Mouse (Mus musculus): ENCODE data around the gene Trip12. TPM values are rescaled to one million over a fixed set of nuclear protein-coding genes. Genes with fewer than 3 reads are reported as not detected.
A peak's percentile ranks its signal among the peaks of the same experiment; 100 is the strongest.

Gene Trip12
- polyA plus RNA-seq, 1 experiment from 2014 or later: 21.2 TPM

- no peaks in the 10 kb centered on the region for H3K36me3 ChIP-seq (replicated peaks; ENCODE audit: insufficient read depth, low read length)
- no peak overlapping the region for H3K27ac ChIP-seq (ENCODE audit: low read depth)
- TF ChIP-seq CTCF (IDR thresholded peaks at IDR 0.05; ENCODE audit: low read depth): no peak
- TF ChIP-seq EP300 (IDR thresholded peaks at IDR 0.05; ENCODE audit: low read depth): no peak
- no peak overlapping the region for H3K4me3 ChIP-seq (ENCODE audit: low read depth, low read length)
- no peak overlapping the region for H3K9ac ChIP-seq (replicated peaks)
- H3K4me1 ChIP-seq (ENCODE audit: insufficient read depth): peaks cover 18% of the 10 kb centered on the region
- DNase-seq (no peak), ATAC-seq (no peak)
- 73% methylated on average over 2 of the region's 2 CpGs for WGBS (ENCODE audit: insufficient replicate concordance)
- no peaks in the 10 kb centered on the region for H3K9me3 ChIP-seq (ENCODE audit: low read length)
- no peaks in the 10 kb centered on the region for H3K27me3 ChIP-seq (ENCODE audit: insufficient read depth, low read length)
- no peak overlapping the region for H3K4me2 ChIP-seq (ENCODE audit: low read depth, low read length)
Observed at GRCm38 (mm10) chr1:84854966-84855365, 14.7 kb upstream of the Trip12 start.

- Histone ChIP-seq H3K27me3 (ENCODE audit: insufficient read depth, low read length) (no peaks in the 10 kb centered on the region), H3K4me1 (ENCODE audit: insufficient read depth) (peaks cover 22% of the 10 kb centered on the region), H3K9ac (replicated peaks) (no peak overlapping the region), H3K4me2 (ENCODE audit: low read depth, low read length) (no peak overlapping the region), H3K9me3 (ENCODE audit: low read length) (no peaks in the 10 kb centered on the region), H3K4me3 (ENCODE audit: low read depth, low read length) (no peak overlapping the region), H3K27ac (ENCODE audit: low read depth) (no peak overlapping the region), H3K36me3 (replicated peaks; ENCODE audit: insufficient read depth, low read length) (no peaks in the 10 kb centered on the region)
- 81% methylated on average over 1 of the region's 1 CpGs for WGBS (ENCODE audit: insufficient replicate concordance)
- ATAC-seq (no peak), DNase-seq (no peak)
- TF ChIP-seq CTCF (IDR thresholded peaks at IDR 0.05; ENCODE audit: low read depth): no peak
- TF ChIP-seq EP300 (IDR thresholded peaks at IDR 0.05; ENCODE audit: low read depth): no peak
Observed at GRCm38 (mm10) chr1:84853721-84854120, 13.4 kb upstream of the Trip12 start.

- Histone ChIP-seq H3K9me3 (ENCODE audit: low read length) (no peaks in the 10 kb centered on the region), H3K4me1 (ENCODE audit: insufficient read depth) (peaks cover 22% of the 10 kb centered on the region), H3K27me3 (ENCODE audit: insufficient read depth, low read length) (no peaks in the 10 kb centered on the region), H3K36me3 (replicated peaks; ENCODE audit: insufficient read depth, low read length) (no peaks in the 10 kb centered on the region; the same call in 1 of the 2 replicates), H3K27ac (ENCODE audit: low read depth) (peak overlapping the region; percentile 84), H3K4me2 (ENCODE audit: low read depth, low read length) (peak overlapping the region; percentile 29; the same call in 1 of the 2 replicates), H3K4me3 (ENCODE audit: low read depth, low read length) (no peak overlapping the region), H3K9ac (replicated peaks) (0 out of 2 replicates have a peak overlapping the region, but pooled peaks have one; percentile 35)
- WGBS (ENCODE audit: insufficient replicate concordance): 30% methylated on average over 9 of the region's 9 CpGs
- ATAC-seq (peak; percentile 94), DNase-seq (peak; percentile 76)
- TF ChIP-seq EP300 (IDR thresholded peaks at IDR 0.05; ENCODE audit: low read depth) (0 out of 2 replicates have a peak, but pooled peaks have one; percentile 6), CTCF (IDR thresholded peaks at IDR 0.05; ENCODE audit: low read depth) (no peak)
Observed at GRCm38 (mm10) chr1:84851512-84852235, 11.4 kb upstream of the Trip12 start.

- Histone ChIP-seq H3K9ac (replicated peaks) (no peak overlapping the region), H3K4me1 (ENCODE audit: insufficient read depth) (peaks cover 22% of the 10 kb centered on the region), H3K9me3 (ENCODE audit: low read length) (no peaks in the 10 kb centered on the region), H3K36me3 (replicated peaks; ENCODE audit: insufficient read depth, low read length) (no peaks in the 10 kb centered on the region; the same call in 1 of the 2 replicates), H3K4me2 (ENCODE audit: low read depth, low read length) (no peak overlapping the region), H3K27me3 (ENCODE audit: insufficient read depth, low read length) (no peaks in the 10 kb centered on the region), H3K4me3 (ENCODE audit: low read depth, low read length) (no peak overlapping the region), H3K27ac (ENCODE audit: low read depth) (no peak overlapping the region)
- WGBS (ENCODE audit: insufficient replicate concordance): 82% methylated on average over 7 of the region's 7 CpGs
- TF ChIP-seq CTCF (IDR thresholded peaks at IDR 0.05; ENCODE audit: low read depth): no peak
- TF ChIP-seq EP300 (IDR thresholded peaks at IDR 0.05; ENCODE audit: low read depth): no peak
- DNase-seq (no peak), ATAC-seq (no peak)
Observed at GRCm38 (mm10) chr1:84850471-84850870, 10.2 kb upstream of the Trip12 start.

GRCm38 (mm10) chr1:84849804-84850203 is 9.5 kb upstream of the Trip12 start:
- Histone ChIP-seq H3K4me1 (ENCODE audit: insufficient read depth) (peaks cover 22% of the 10 kb centered on the region), H3K27ac (ENCODE audit: low read depth) (no peak overlapping the region)
- DNase-seq: no peak

GRCm38 (mm10) chr1:84848801-84849455 is 8.6 kb upstream of the Trip12 start:
- no peaks in the 10 kb centered on the region for H3K9me3 ChIP-seq (ENCODE audit: low read length)
- WGBS (ENCODE audit: insufficient replicate concordance): 90% methylated on average over 6 of the region's 6 CpGs
- H3K27me3 ChIP-seq (ENCODE audit: insufficient read depth, low read length): no peaks in the 10 kb centered on the region
- no peak for TF ChIP-seq EP300 (IDR thresholded peaks at IDR 0.05; ENCODE audit: low read depth)
- TF ChIP-seq CTCF (IDR thresholded peaks at IDR 0.05; ENCODE audit: low read depth): no peak
- H3K4me2 ChIP-seq (ENCODE audit: low read depth, low read length): no peak overlapping the region
- H3K9ac ChIP-seq (replicated peaks): no peak overlapping the region
- ATAC-seq (no peak), DNase-seq (no peak)
- H3K4me3 ChIP-seq (ENCODE audit: low read depth, low read length): no peak overlapping the region
- H3K4me1 ChIP-seq (ENCODE audit: insufficient read depth): peaks cover 22% of the 10 kb centered on the region
- no peak overlapping the region for H3K27ac ChIP-seq (ENCODE audit: low read depth)
- H3K36me3 ChIP-seq (replicated peaks; ENCODE audit: insufficient read depth, low read length): no peaks in the 10 kb centered on the region; the same call in 1 of the 2 replicates

More at GRCm38 (mm10) chr1:84849804-84850203, 9.5 kb upstream of the Trip12 start:
- no peak for ATAC-seq
- WGBS (ENCODE audit: insufficient replicate concordance): 84% methylated on average over 7 of the region's 7 CpGs
- H3K36me3 ChIP-seq (replicated peaks; ENCODE audit: insufficient read depth, low read length): no peaks in the 10 kb centered on the region; the same call in 1 of the 2 replicates
- no peaks in the 10 kb centered on the region for H3K9me3 ChIP-seq (ENCODE audit: low read length)
- TF ChIP-seq CTCF (IDR thresholded peaks at IDR 0.05; ENCODE audit: low read depth) (no peak), EP300 (IDR thresholded peaks at IDR 0.05; ENCODE audit: low read depth) (no peak)
- no peak overlapping the region for H3K4me3 ChIP-seq (ENCODE audit: low read depth, low read length)
- H3K4me2 ChIP-seq (ENCODE audit: low read depth, low read length): no peak overlapping the region
- H3K27me3 ChIP-seq (ENCODE audit: insufficient read depth, low read length): no peaks in the 10 kb centered on the region
- no peak overlapping the region for H3K9ac ChIP-seq (replicated peaks)
